Mouse (Mus musculus) lung, embryonic 15.5 days (tissue): ENCODE data around the gene Cdc42bpa. TPM values are rescaled to one million over a fixed set of nuclear protein-coding genes. Genes with fewer than 3 reads are reported as not detected.

Experiments
- ATAC-seq: fragments of 200-750 bp; cut with Nextera tagmentation; 2 replicates; pipeline ENCODE4 v1.8.0; 2017; ENCODE audit warnings: moderate number of reproducible peaks, borderline replicate concordance; ENCODE audit not compliant: low FRiP score, low TSS enrichment; ENCODE audit errors: extremely low read depth
- H3K27ac ChIP-seq: fragments of 300-500 bp; sonication (generic); 2 replicates; pipeline ENCODE4 v1.5.1; 2015; ENCODE audit warnings: moderate library complexity, mild to moderate bottlenecking, inconsistent platforms
- H3K27me3 ChIP-seq: fragments of 300-500 bp; sonication (generic); 2 replicates; pipeline ENCODE4 v1.6.1; 2015; ENCODE audit warnings: inconsistent platforms
- H3K36me3 ChIP-seq: fragments of 300-500 bp; sonication (generic); 2 replicates; pipeline ENCODE4 v1.6.1; 2015; ENCODE audit warnings: inconsistent platforms
- H3K4me1 ChIP-seq: fragments of 300-500 bp; sonication (generic); 2 replicates; pipeline ENCODE4 v1.6.1; 2015; ENCODE audit warnings: inconsistent platforms
- H3K4me2 ChIP-seq: fragments of 300-500 bp; sonication (generic); 2 replicates; pipeline ENCODE4 v1.6.1; 2015; ENCODE audit warnings: inconsistent platforms, mild to moderate bottlenecking, moderate library complexity
- H3K4me3 ChIP-seq: fragments of 300-500 bp; sonication (generic); 2 replicates; pipeline ENCODE4 v1.5.1; 2015; ENCODE audit warnings: mild to moderate bottlenecking, inconsistent platforms
- H3K9ac ChIP-seq: fragments of 300-500 bp; sonication (generic); 2 replicates; pipeline ENCODE4 v1.6.1; 2015; ENCODE audit warnings: inconsistent platforms
- H3K9me3 ChIP-seq: fragments of 300-500 bp; sonication (generic); 2 replicates; pipeline ENCODE4 v1.6.1; 2016; ENCODE audit warnings: inconsistent platforms
- WGBS: fragments of 180-500 bp; shearing (Covaris S2); methylation state at CpG from one replicate; pipeline ENCODE4 v1.1.7; 2015; 5-methylcytosine and 5-hydroxymethylcytosine counted together
- polyA plus RNA-seq: library from polyadenylated mRNA; unstranded; fragments of >200 nt; fragmentation: Nextera tagmentation; extraction: Ambion mirVana; gene quantifications from 2 replicates; pipeline ENCODE4 v1.2.1, GENCODE M21; 2015

Gene Cdc42bpa
- 12.6 and 13.7 TPM in 2 replicates for polyA plus RNA-seq

GRCm38 (mm10) chr1:179959721-179960542 lies at the start of gene Cdc42bpa:
TSS of gene Cdc42bpa (plus strand) at chr1:179960472.
- Histone ChIP-seq H3K9me3 (no peaks in the 10 kb centered on the region), H3K36me3 (no peaks in the 10 kb centered on the region), H3K4me3 (peak within 1 kb of the TSS; percentile 81), H3K4me2 (peak within 1 kb of the TSS; percentile 84), H3K4me1 (peaks cover 20% of the 10 kb centered on the region), H3K27me3 (no peaks in the 10 kb centered on the region), H3K9ac (peak within 1 kb of the TSS; percentile 90), H3K27ac (peak within 1 kb of the TSS; percentile 91)
- peak; percentile 97 for ATAC-seq
- WGBS, result 0% methylated on average over 62 of the region's 128 CpGs

GRCm38 (mm10) chr1:179913471-179913870 lies 46.8 kb upstream of the Cdc42bpa start:
- 61% methylated on average over 4 of the region's 4 CpGs for WGBS

GRCm38 (mm10) chr1:179917036-179917435 lies 43.2 kb upstream of the Cdc42bpa start:
- Histone ChIP-seq H3K4me1 (no peaks in the 10 kb centered on the region; the same call in 1 of the 2 replicates), H3K27me3 (no peaks in the 10 kb centered on the region), H3K9ac (no peak overlapping the region), H3K4me3 (no peak overlapping the region), H3K36me3 (no peaks in the 10 kb centered on the region), H3K4me2 (no peak overlapping the region), H3K27ac (no peak overlapping the region), H3K9me3 (no peaks in the 10 kb centered on the region)
- ATAC-seq, result no peak
- WGBS, result 52% methylated on average over 4 of the region's 4 CpGs

More at GRCm38 (mm10) chr1:179913471-179913870, 46.8 kb upstream of the Cdc42bpa start:
- Histone ChIP-seq H3K9ac (no peak overlapping the region), H3K27ac (no peak overlapping the region), H3K4me1 (no peaks in the 10 kb centered on the region), H3K4me2 (no peak overlapping the region), H3K36me3 (no peaks in the 10 kb centered on the region), H3K27me3 (no peaks in the 10 kb centered on the region), H3K9me3 (no peaks in the 10 kb centered on the region), H3K4me3 (no peak overlapping the region)
- ATAC-seq, result peak; percentile 62; the same call in 1 of the 2 replicates

- Histone ChIP-seq H3K9me3 (no peaks in the 10 kb centered on the region), H3K36me3 (no peaks in the 10 kb centered on the region), H3K27me3 (no peaks in the 10 kb centered on the region), H3K4me1 (no peaks in the 10 kb centered on the region; the same call in 1 of the 2 replicates), H3K27ac (no peak overlapping the region), H3K4me3 (no peak overlapping the region), H3K4me2 (no peak overlapping the region), H3K9ac (no peak overlapping the region)
- WGBS, result 63% methylated on average over 11 of the region's 11 CpGs
- no peak for ATAC-seq
Observed at GRCm38 (mm10) chr1:179917481-179917880, 42.8 kb upstream of the Cdc42bpa start.

GRCm38 (mm10) chr1:179919656-179920436 lies 40.4 kb upstream of the Cdc42bpa start:
- Histone ChIP-seq H3K9me3 (no peaks in the 10 kb centered on the region), H3K4me2 (no peak overlapping the region), H3K27ac (no peak overlapping the region), H3K4me3 (no peak overlapping the region), H3K27me3 (no peaks in the 10 kb centered on the region), H3K9ac (no peak overlapping the region), H3K4me1 (no peaks in the 10 kb centered on the region; the same call in 1 of the 2 replicates), H3K36me3 (no peaks in the 10 kb centered on the region)
- no peak for ATAC-seq
- 72% methylated on average over 8 of the region's 8 CpGs for WGBS

- H3K4me3 ChIP-seq, result no peak overlapping the region
- no peaks in the 10 kb centered on the region for H3K36me3 ChIP-seq
- no peak for ATAC-seq
- H3K9ac ChIP-seq, result no peak overlapping the region
- no peaks in the 10 kb centered on the region; the same call in 1 of the 2 replicates for H3K4me1 ChIP-seq
- H3K4me2 ChIP-seq, result no peak overlapping the region
- no peaks in the 10 kb centered on the region for H3K9me3 ChIP-seq
- 45% methylated on average over 10 of the region's 10 CpGs for WGBS
- H3K27ac ChIP-seq, result no peak overlapping the region
- H3K27me3 ChIP-seq, result no peaks in the 10 kb centered on the region
Observed at GRCm38 (mm10) chr1:179923661-179924405, 36.4 kb upstream of the Cdc42bpa start.

- 68% methylated on average over 6 of the region's 6 CpGs for WGBS
- Histone ChIP-seq H3K4me2 (no peak overlapping the region), H3K27me3 (no peaks in the 10 kb centered on the region), H3K9ac (no peak overlapping the region), H3K27ac (no peak overlapping the region), H3K9me3 (no peaks in the 10 kb centered on the region), H3K4me3 (no peak overlapping the region), H3K4me1 (no peaks in the 10 kb centered on the region), H3K36me3 (no peaks in the 10 kb centered on the region)
- no peak for ATAC-seq
Observed at GRCm38 (mm10) chr1:179926240-179926639, 34.0 kb upstream of the Cdc42bpa start.

GRCm38 (mm10) chr1:179927102-179927501 lies 33.2 kb upstream of the Cdc42bpa start:
- 75% methylated on average over 6 of the region's 6 CpGs for WGBS
- no peak overlapping the region for H3K4me3 ChIP-seq
- H3K9ac ChIP-seq, result no peak overlapping the region
- H3K27ac ChIP-seq, result no peak overlapping the region
- no peak overlapping the region for H3K4me2 ChIP-seq
- H3K27me3 ChIP-seq, result no peaks in the 10 kb centered on the region
- H3K4me1 ChIP-seq, result no peaks in the 10 kb centered on the region
- H3K9me3 ChIP-seq, result no peaks in the 10 kb centered on the region
- ATAC-seq, result no peak
- H3K36me3 ChIP-seq, result no peaks in the 10 kb centered on the region

- H3K4me2 ChIP-seq, result no peak overlapping the region
- H3K27me3 ChIP-seq, result no peaks in the 10 kb centered on the region
- H3K27ac ChIP-seq, result no peak overlapping the region
- no peaks in the 10 kb centered on the region for H3K4me1 ChIP-seq
- no peak overlapping the region for H3K4me3 ChIP-seq
- H3K9me3 ChIP-seq, result no peaks in the 10 kb centered on the region
- no peak for ATAC-seq
- 57% methylated on average over 7 of the region's 7 CpGs for WGBS
- H3K36me3 ChIP-seq, result no peaks in the 10 kb centered on the region
- H3K9ac ChIP-seq, result no peak overlapping the region
Observed at GRCm38 (mm10) chr1:179928822-179929221, 31.4 kb upstream of the Cdc42bpa start.

GRCm38 (mm10) chr1:179931247-179931646 lies 29.0 kb upstream of the Cdc42bpa start:
- Histone ChIP-seq H3K9me3 (no peaks in the 10 kb centered on the region), H3K36me3 (no peaks in the 10 kb centered on the region), H3K4me3 (no peak overlapping the region), H3K4me2 (no peak overlapping the region), H3K27me3 (no peaks in the 10 kb centered on the region), H3K27ac (no peak overlapping the region), H3K4me1 (no peaks in the 10 kb centered on the region), H3K9ac (no peak overlapping the region)
- ATAC-seq, result no peak
- 62% methylated on average over 3 of the region's 3 CpGs for WGBS

GRCm38 (mm10) chr1:179934064-179934463 lies 26.2 kb upstream of the Cdc42bpa start:
- Histone ChIP-seq H3K4me1 (no peaks in the 10 kb centered on the region), H3K27me3 (no peaks in the 10 kb centered on the region), H3K36me3 (no peaks in the 10 kb centered on the region), H3K9me3 (no peaks in the 10 kb centered on the region), H3K4me2 (no peak overlapping the region), H3K27ac (no peak overlapping the region), H3K4me3 (no peak overlapping the region), H3K9ac (no peak overlapping the region)
- WGBS, result 85% methylated on average over 3 of the region's 3 CpGs
- ATAC-seq, result no peak
